Mouse (Mus musculus) gastrocnemius, postnatal 14 days (tissue): ENCODE data around the gene Nrm. TPM values are rescaled to one million over a fixed set of nuclear protein-coding genes. Genes with fewer than 3 reads are reported as not detected.

Experiments used
- DNase-seq: peaks from one replicate; pipeline ENCODE4 v3.0.0; 2021; ENCODE audit warnings: mixed read lengths
- intact Hi-C: fragments of 180-260 bp; cut with DNase I; formaldehyde crosslinking; loops from one replicate; pipeline ENCODE4 v1.15.1; 2025; ENCODE audit warnings: low total_unique reads
- total RNA-seq, 2 experiments: library from RNA; stranded (reverse); gene quantifications; 2 replicates each; pipeline ENCODE4 v1.2.3; 2021

Nrm gene
- total RNA-seq, 2 experiments from 2014 or later: 4.8 TPM

GRCm38 (mm10) chr17:35864832-35865353 lies 3.8 kb downstream of the Nrm start:
- DNase-seq: no peak
- intact Hi-C loops: no loop called here

- intact Hi-C loops: no loop called here
- DNase-seq: peak; percentile 89
Measured at GRCm38 (mm10) chr17:35865481-35866280, 4.6 kb downstream of the Nrm start, which contains the start of gene Ppp1r18. Ppp1r18 (plus strand) TSS chr17:35865593.

- intact Hi-C loops: no loop called here
- DNase-seq: peak; percentile 79
Measured at GRCm38 (mm10) chr17:35866281-35866831, 5.2 kb downstream of the Nrm start.

- no peak for DNase-seq
- intact Hi-C loops: no loop called here
Measured at GRCm38 (mm10) chr17:35866911-35867890, 6.1 kb downstream of the Nrm start.

GRCm38 (mm10) chr17:35868165-35868820 lies 7.2 kb downstream of the Nrm start:
- intact Hi-C loops: no loop called here
- peak; percentile 44 for DNase-seq

GRCm38 (mm10) chr17:35868961-35869345 lies 7.8 kb downstream of the Nrm start:
- DNase-seq: no peak
- intact Hi-C loops: no loop called here

- intact Hi-C loops: no loop called here
- peak; percentile 54 for DNase-seq
Measured at GRCm38 (mm10) chr17:35869346-35870067, 8.4 kb downstream of the Nrm start.

GRCm38 (mm10) chr17:35870151-35870883 lies 9.2 kb downstream of the Nrm start:
- DNase-seq: peak; percentile 60
- intact Hi-C loops: no loop called here

GRCm38 (mm10) chr17:35870884-35871696 lies 10.0 kb downstream of the Nrm start:
- DNase-seq: no peak
- intact Hi-C loops: no loop called here

GRCm38 (mm10) chr17:35873774-35874519 lies 12.8 kb downstream of the Nrm start:
- intact Hi-C loops: loop anchor here (2.0 kb wide), 1 partner anchor 39 kb away; no protein-coding TSS in a partner anchor
- DNase-seq: peak; percentile 90

- intact Hi-C loops: no loop called here
- DNase-seq: no peak
Measured at GRCm38 (mm10) chr17:35874721-35875120, 13.6 kb downstream of the Nrm start.

- intact Hi-C loops: no loop called here
- peak; percentile 94 for DNase-seq
Measured at GRCm38 (mm10) chr17:35879245-35880057, 18.3 kb downstream of the Nrm start, which contains the start of gene Dhx16. Dhx16 (plus strand) TSS chr17:35879819.

- no peak for DNase-seq
- intact Hi-C loops: no loop called here
Measured at GRCm38 (mm10) chr17:35882924-35883323, 21.8 kb downstream of the Nrm start.

- no peak for DNase-seq
- intact Hi-C loops: no loop called here
Measured at GRCm38 (mm10) chr17:35883777-35884176, 22.7 kb downstream of the Nrm start.

GRCm38 (mm10) chr17:35887725-35888124 lies 26.6 kb downstream of the Nrm start:
- intact Hi-C loops: no loop called here
- DNase-seq: no peak
